Mouse (Mus musculus) lung, postnatal 25 days (tissue): ENCODE measurements at regions not wholly inside any gene's neighbourhood (a gene's known extent, or its start where the extent isn't known, plus 50 kb on each side); places are given as distances from the start of the nearest gene placed in this dataset.

ENCODE experiments used
- DNase-seq: peaks from one replicate; pipeline ENCODE4 v3.0.0; 2022; ENCODE audit warnings: low spot score

- DNase-seq: no peak
These were observed 170.9 kb downstream of the Fam169b start for GRCm38 (mm10) chr7:68444426-68445095.

GRCm38 (mm10) chr7:68440661-68441150 is 167.1 kb downstream of the Fam169b start:
- DNase-seq: no peak

- no peak for DNase-seq
These were observed 155.3 kb downstream of the Fam169b start for GRCm38 (mm10) chr7:68428946-68429345.

- DNase-seq: no peak
These were observed 142.3 kb downstream of the Fam169b start for GRCm38 (mm10) chr7:68415890-68416289.

- DNase-seq: no peak
These were observed 139.1 kb downstream of the Fam169b start for GRCm38 (mm10) chr7:68412786-68413185.
